Mouse (Mus musculus) ovary, adult 18-20 months (tissue): Measurements from ENCODE around the gene Odc1.

Source experiments
- DNase-seq: peaks from one replicate; pipeline ENCODE4 v3.0.0; 2022; ENCODE audit warnings: low spot score, mixed read lengths

The Odc1 gene

DNA sequence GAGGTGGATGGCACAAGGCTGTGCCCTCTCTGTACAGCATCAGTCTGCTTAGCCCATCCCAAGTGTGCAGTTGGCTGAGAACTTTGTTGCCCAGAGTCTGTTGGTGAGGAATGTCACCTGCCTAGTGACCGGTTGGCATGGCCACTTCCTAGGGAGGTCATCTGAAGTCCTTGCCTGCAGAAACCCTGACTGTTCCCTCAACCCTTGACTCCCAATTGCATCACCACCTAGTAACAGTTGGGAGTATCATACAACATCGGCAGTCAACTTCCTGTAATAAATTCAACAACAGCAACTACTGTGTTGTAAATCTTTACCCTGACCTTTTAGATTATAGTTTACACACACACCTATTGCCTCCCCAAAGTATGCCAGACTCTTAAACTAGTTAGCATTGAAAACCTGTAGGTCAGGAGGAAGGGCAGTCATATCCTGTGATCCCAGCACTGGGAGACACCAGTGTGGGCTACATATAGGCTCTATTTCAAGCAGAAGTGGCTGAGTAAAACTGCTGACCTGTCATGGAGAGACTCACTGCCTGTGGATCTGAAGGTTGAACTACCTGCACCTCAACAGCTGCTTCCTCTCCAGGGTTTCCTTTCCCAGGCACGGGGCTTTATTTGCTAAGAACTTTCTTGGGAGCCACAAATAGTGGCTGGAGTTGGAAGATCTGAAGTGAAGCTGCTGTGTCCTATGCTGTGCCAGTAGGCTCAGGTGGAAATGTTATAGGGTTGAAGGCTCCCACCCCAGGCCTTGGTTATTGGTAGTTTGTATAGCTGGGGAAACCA lies 6.8 kb downstream of the Odc1 start:
- DNase-seq: no peak

DNA sequence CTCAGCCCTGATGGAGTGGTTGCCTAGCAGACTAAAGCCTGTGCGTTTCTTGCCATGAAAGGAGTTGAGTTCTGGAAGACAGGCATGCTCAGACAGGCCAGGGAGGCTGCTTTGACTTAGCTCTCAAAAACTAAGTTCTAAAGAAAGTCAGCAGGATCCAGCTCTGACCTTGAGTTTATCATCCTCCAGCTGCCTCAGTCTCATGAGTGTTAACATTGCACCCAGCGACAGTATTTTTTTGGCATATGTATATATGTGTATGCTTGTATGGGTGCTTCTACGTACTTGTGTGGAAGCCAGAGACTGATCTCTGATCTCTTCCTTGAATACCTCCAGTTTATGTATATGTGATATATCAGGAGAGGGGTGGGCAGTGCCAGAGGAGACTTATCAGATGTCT lies 7.8 kb downstream of the Odc1 start:
- DNase-seq: no peak

DNA sequence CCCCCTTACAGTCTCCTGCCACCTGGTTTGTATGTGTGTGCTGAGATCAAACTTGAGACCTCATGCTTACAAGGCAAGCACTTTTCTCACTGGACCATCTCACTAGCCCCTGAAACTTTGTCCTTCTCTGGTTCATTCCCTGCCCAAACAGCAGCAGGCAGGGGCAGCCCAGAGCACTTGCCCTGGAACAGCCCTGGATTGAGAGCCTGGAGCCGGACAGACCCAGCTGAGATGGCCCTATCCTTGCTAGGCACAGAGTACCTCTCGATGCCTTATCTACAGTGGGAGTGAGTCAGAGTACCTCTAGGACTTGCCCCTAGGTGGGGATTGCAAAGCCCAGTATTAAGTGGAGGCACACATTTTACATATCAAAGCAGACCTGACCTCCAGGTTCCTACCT lies 8.4 kb downstream of the Odc1 start:
- no peak for DNase-seq

DNA sequence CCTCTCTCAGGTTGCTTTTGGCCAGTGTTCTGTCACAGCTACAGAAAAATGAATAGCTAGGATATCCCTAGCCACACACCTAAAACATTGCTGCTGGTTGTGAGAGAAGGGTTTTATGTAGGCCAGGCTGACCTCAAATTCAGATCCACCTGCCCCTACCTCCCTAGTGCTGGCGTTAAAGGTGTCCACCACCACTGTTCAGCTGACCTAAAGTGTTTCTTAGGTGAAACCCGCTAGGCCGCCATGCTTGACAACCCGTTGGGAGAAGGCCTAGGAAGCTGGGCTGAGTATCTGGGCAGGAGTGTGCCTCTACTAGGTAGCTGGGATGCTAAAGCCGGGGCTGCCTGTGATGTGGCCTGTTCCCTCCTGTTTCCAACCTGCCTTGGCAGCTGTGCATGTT lies 9.0 kb downstream of the Odc1 start:
- no peak for DNase-seq

DNA sequence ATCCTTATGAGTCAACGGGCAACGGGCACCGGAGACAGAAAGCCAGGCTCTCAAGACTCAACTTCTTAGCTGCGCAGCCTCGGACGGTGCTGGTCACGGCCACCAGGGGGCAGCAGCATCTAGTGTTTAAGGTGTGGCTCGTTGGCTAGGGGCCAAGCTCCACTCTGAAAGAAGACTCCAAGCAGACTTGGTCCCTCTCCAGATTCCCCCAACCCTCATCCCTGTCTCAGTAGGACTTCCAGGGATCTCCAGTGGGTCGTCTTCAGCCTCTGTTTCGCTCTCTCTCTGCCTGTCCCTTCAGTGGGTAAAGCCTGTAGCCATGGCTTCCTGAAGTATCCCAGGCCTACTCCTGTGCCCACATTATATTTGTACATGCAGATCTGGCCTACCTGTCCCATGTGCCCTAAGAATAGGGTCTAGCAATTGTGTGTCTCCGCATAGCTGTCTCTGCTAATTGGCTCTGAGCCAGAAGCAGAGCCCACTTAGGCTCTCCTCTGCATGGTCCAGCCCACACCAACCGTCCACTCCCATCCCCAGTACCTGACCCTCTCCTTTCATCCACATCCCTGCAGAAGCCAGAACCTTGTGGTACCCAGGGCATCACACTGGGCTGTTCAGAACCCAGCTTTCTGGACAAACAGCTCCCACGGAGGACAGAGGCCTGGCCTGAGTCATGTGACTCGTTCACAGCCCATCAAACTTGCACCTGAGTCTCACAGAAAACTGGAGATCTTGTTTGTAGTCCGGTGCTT lies 9.8 kb downstream of the Odc1 start:
- DNase-seq: peak; percentile 58

DNA sequence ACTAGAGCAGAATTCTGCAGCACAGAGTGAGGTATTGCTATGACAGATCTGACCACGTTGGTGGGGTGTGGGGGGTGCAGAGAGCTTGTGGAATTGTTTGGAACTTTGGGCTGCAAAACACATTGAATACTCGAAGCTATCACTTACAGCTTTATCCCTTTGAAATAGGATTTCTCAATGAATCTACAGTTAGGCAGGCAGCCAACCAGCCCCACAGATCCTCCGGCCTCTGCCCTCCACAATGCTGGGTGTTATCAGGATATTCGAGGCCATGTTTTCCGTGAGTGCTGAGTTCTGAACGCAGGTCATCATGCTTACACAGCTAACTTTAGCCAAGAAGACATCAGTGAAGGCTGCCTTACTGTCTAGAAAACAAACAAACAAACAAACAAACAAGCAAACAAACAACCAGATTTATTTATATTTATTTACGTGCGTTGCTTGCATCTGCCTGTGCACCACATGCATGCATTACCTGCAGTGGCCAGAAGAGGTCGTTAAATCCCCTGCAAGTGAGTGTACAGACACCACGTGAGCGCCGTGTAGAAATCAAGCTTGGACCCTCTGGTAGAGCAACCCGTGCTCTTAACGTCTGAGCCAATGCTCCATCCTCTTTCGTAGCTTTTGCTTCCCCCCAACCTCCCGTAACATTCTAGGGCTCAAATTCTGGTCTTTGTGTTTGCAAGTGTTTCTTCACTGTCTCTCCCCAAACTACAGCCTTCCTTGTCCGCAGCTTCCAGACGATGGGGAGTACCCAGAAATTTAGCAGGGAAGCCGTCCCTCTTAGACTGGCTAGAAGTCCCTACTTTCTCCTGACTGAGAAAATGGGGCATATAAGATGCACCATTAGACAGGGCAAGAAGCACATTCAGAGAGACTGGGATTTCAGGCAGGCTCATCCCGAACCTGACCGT lies 12.1 kb downstream of the Odc1 start:
- DNase-seq: peak; percentile 40

DNA sequence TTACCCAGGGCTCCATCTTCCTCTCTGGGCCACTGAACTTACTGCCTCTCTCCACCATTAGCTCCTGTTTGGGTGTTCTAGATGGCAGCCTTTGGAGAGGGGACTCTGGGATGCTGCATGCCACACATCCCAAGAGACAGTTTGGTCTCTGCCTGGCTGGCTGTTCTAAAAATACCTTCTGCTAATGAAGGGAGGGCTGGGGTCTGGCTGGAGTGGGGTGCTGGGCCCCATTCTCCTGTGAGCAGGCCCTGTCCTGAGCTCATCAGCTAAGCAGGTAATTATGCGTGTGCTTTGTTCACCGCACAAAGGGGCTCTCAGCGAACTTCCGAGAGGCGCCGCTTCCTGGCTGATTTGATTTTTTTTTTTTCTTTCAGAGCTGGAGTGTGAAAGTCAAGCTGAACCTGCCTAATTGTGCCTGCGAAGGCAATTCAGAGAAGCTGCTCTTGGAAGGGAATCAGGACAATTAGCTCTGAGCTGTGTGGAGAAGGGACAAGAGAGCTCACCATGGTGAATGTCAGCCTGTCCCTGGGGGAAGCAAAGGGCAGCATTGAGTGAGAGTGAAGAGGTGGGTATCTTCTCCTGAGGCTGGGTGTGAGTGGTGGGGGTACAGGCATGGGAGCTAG lies 12.9 kb downstream of the Odc1 start:
- DNase-seq: no peak

DNA sequence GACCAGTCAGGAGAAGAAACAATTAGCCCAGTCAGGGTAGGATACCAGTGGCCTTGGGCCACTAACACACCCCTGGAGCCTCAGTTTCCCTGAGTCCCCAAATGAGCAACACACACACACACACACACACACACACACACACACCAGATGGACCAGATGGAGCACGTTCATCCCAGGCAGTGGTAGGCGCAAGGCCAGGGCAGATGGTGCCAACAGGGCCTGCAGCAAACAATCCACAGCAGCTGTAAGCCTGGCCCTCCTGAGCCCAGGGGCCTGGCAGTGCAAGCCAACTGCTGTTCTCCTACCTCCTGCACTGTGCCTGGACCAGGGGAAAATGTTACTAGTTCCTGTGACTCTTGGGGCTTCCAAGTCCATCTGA lies 13.4 kb downstream of the Odc1 start:
- DNase-seq: no peak

DNA sequence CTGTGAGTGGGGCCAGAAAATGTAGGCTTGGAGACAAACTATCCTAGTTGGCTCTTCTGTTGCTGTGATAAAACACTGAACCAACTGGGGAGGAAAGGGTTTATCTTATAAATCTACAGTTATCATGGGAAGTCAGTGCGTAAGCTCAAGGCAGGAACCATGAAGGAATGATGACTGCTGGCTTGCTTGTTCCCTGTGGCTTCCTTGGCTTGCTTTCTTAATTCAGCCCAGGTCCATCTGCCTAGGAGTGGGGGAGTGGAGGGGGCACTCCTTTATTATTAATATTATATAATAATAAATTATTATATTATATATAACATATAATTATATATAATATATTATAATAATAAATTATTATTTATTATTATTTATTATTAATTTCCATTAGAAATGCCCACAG lies 17.8 kb downstream of the Odc1 start:
- DNase-seq: no peak

DNA sequence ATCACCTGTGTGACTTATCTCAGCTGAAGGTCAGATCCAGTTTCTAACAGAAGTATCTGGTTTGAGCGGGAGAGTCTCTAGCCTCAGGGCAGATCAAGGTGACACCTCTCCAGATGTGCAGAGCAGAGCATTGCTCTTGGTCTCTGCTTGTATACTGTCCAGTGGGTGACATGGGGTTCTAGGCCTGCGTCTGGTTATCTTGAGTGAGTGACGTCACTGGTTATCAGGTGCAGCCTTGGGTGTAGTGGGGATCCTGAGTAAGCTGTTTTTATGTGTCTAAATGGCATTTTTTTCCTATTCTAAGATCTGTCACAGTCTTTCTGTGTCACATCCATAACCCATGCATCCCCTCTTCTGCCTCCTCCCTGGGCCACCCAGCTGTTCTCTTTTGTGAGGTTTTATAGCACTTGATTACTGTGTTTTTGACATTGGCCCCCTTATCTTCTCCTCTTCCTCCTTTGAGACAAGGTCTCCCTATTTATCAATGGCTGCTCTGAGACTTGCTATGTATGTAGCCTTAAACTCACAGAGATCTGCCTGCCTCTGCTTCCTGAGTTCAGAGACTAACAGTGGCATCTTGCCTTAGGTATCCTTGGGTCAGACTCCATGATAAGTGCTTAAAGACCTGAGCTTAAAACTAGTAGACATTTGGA lies 20.9 kb downstream of the Odc1 start:
- DNase-seq: no peak

DNA sequence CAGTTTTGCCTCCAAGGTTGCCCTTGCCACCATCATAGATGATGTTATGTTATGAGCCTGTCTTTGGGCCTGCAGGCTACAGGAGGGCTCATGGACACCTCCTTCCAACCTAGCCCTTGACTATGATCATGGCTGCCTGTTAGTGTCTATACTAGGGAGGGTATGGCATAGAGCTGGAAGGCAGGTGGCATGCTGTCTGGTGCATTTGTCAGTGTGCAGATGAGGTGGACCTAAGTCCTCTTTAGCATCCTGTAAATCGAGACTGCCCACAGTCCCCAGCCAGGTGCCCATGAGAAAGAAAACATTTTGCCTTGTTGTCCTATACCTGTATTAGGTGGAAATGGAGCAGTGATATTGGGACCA lies 21.4 kb downstream of the Odc1 start:
- DNase-seq: no peak

DNA sequence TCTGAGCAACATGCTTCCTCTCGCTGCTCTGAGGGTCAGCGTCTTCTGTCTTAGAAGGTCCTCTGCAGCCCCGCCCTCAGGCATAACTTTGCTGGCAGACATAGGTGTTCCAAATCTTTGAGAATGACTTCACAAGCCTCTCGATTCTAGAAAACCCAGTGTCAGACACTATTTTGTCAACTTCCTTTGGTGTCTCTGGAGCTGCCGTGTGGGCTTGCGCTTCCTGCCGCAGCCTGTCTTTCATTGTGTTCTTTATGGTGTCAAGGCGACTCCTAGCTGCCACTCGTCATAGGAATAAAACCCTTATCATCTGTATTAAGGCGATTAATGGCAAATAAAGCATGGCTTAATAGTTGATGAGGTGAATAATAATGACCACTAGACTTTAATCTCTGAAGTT lies 24.0 kb downstream of the Odc1 start:
- DNase-seq: no peak

DNA sequence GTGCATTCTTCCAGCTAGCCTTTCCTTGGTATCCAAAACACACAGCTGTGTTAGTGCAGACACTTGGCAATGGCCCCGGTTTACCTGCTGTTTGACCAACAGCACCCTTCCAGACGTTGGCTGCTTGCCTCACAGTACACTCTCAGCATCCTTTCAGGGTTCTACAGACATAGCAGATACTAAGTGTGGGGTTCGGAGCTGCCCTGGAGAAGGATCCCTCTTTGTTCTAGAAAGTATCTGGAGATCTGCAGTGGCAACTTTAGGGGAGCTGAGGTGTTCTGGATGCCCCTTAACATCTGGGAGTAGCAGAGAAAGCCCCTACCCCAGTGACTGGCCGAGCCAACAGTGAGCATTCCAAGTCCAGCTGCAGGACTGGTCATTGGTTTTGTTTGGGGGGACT lies 30.0 kb downstream of the Odc1 start:
- no peak for DNase-seq

DNA sequence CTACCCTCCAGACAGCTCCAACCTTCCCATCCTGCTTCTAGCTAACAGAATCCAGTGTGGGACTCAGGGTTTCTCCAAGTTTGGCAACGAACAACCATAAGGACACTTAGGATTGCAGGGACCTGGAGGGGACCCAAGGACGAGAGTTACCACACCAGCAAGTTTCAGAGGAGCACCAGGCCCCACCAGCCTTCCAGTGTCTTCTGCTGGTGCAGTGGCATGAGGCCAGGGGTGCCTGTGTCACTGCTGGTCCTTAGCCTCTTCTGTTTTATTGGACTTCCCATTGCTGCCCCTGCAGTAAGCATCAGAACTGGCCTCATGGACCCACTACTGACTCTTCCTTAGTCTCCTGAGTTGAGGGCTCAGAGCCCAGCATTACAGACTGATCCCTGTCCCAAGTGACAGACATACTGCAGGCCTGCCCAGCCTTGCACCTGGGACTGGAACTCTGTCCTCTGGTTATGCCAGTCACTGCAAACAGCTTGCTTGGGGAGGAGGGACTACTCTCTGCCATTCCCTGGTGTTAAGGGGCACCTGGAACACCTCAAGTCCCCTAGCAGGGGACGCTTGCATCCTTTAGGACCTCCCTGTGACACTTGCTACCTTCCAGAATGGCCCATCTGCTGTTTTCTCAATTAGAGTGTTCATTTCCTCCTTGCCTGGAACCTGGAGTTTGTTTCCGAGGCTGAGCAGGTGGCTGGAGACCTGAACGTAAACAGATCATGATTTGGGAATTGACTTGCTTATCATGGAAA lies 30.7 kb downstream of the Odc1 start:
- no peak for DNase-seq

DNA sequence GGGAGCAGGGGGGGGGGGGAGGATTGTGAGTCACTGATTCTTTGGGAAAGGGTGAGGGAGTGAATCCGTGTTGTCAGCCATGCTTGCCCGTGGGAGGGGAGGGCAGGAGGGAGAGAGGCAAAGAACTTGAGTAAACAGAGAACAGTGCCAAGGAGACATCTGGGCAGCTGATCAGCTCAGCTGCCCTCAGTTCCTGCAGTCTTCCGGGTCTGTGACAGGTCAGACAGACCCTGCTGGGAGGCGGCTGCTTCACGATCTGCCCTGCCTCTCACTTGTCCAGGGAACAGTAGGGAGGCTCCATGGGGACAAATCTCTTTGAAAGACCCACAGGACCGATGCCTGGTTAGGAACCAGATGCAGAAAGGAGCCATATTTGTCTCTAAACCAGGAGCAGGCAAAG lies 31.4 kb downstream of the Odc1 start:
- peak; percentile 74 for DNase-seq

DNA sequence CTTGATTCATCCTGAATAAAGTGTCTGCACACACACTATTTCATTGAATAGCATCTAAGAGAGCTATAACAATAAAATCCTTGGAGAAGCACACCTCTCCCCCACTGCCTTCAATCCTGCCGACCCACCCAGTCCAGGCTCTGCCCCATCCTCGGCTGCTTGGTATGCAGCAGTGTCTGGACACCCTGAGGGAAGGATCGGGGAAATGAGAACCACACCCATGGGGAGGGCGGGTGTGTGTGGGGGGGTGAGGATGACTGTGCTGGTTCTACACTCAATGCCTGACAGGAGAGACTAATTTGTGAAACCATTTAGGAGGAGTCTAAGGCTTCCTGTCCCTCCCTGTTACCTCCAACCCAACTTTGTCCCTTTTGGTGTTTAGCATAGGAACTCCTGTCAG lies 34.0 kb downstream of the Odc1 start:
- DNase-seq: no peak

DNA sequence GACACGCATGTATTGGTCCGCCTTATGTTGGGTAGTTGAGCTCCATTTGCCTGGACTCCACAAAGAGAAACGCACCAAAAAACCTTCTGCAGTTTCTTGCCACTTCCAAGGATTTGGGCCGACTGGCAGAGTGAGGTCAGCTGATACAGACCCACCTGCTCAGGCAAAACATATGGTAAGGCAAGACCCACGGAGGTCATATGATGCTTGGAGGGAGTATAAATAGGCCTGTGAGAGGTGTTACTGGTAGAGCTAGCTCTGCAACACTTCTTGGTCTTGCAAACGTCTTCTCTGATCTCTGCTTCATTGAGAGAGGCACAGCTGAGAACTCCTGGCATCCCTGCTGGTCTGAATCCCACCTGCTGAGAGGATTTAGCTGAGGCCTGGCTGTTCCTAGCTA lies 36.4 kb downstream of the Odc1 start:
- DNase-seq: no peak

DNA sequence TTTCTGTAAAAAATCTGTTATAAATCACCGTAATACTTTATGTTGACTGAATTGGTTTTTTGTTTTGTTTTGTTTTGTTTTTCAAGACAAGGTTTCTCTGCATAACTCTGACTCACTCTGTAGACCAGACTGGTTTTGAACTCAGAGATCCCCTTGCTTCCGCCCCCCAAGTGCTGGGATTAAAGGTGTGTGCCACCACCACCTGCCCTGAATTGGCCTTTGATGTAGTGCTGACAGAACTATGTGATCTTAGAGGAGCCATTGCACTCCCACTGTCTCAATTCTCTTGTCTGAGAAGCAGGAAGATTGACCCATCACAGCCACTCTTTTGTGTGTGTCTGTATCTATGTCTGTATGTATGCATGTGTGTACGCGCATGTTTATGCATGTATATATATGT lies 37.8 kb downstream of the Odc1 start:
- no peak for DNase-seq

DNA sequence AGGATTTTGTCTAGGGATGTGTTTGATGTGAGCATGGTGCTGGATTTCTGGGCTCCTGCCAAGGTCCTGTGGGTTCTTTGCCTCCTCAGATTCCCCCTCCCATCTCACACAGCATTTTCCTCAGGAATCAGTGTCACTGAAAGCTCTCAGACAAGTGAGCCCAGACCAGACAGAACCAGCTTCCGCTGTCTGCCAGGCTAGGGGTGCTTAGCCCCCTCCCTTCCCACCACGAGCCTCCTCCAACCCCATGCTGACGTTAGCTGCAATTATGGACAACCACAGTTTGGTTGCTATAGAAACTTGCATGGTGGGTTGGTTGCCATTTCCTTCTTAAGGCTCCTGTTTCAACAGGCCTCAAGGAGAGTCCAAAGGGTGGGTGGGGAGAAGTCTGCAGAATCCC lies 39.3 kb downstream of the Odc1 start:
- no peak for DNase-seq

DNA sequence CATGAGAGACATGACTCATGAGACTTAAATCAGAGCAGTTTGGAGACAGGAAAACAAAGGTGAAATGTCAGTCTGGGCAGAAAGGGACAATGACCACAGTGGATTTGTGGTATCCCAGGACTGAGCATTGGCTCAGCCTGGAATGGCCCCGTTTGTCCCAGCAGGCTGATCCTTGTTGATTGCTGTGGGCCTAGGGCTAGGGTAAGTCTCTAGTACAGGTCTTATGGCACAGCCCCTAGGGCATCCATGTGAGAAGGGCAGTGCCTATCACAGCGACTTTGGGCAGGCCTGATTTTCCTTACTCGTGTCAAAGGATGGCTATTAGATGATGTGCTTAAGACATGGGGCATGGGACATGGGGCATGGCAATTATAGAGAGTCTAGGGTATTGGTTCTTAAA lies 41.4 kb downstream of the Odc1 start:
- DNase-seq: no peak

DNA sequence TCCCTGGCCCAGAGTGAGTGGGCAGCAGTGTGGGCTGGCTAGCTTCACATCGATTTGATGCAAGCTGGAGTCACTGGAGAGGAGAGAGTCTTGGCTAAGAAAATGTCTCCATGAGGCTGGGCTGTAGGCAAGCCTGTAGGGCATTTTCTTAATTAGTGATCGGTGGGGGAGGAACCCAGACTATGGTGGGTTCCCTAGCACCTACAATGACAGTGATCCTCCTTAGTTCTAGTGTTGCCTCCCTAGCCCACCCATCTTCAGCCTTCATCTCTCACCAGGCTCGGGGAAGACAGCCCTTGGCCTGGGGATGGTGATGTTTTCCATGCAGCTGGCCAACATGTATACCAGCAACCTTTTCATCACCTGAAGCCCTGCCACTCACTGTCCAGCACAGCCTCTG lies 43.8 kb downstream of the Odc1 start:
- no peak for DNase-seq
